Mouse (Mus musculus) gonadal fat pad, adult 2 months (tissue): ENCODE measurements around the gene Gdnf. TPM values are rescaled to one million over a fixed set of nuclear protein-coding genes. Genes with fewer than 3 reads are reported as not detected.

Source experiments
- DNase-seq: peaks from one replicate; pipeline ENCODE4 v3.0.0-alpha.2; 2012; ENCODE audit warnings: low read depth
- polyA plus RNA-seq: library from polyadenylated mRNA; depleted of rRNA; stranded (reverse); fragments of >200 nt; gene quantifications from 2 replicates; pipeline ENCODE4 v1.2.3, GENCODE M21; 2012; rRNA removed

Gene Gdnf
- 0.72 and 0.73 TPM in 2 replicates for polyA plus RNA-seq

GRCm38 (mm10) chr15:7810556-7811252 is at the start of gene Gdnf:
Gene Gdnf, plus strand, starts transcription at chr15:7810846.
- no peak for DNase-seq

DNA sequence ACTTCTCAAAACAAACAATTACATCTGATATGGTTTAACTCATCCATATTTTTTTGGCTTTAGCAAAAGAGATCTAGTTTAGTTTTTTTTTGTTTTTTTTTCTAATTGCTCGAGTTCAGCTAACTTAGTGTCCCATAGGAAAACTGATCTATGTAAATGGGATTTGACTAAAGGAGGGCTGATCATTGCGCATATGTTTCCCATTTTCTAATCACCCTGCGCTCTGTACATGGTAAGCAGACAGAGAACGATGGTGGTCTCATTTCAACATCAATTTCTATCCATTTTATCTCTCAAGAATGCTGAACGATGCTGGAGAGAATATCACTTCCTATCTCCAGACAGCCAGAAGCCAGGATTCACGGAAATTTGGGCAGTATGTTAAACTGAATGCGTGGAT is 43.5 kb upstream of the Gdnf start:
- no peak for DNase-seq

DNA sequence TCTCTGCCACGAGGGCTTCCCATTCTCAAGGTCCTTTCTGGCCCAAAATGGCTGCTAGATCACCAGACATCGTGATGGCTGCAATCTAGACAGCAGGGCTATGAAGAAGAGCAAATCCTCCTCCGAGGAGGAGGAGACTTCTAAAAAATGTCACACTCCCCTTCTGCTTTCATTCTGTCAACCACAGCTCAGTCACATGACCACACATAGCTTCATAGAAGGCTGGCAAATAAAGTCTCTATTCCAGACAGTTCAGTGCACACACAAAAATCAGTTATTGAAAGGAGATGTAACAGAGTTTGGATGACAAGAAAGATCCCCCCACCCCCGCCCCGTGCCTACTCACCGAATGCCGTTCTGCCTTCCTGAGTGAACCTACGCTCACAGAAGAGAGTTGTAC is 37.7 kb upstream of the Gdnf start:
- no peak for DNase-seq

DNA sequence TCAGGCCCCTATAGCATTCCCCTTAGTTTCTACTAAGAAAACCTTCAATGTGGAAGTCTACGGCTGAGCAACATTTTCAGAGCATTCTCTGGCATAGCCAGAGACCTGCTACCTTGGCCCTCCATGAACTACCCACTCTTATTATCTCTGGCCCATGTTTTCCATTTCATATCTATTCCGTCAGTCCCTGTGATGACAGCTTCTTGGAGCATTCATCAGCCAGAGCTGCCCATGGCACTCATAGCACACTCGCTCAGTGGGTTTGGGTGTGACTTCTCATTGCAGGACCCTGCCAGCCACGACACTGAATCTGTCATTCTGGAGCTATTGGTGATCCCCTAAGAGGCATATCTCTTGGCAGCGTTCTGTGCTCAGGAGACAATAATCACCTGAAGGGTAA is 29.1 kb upstream of the Gdnf start:
- DNase-seq = no peak

DNA sequence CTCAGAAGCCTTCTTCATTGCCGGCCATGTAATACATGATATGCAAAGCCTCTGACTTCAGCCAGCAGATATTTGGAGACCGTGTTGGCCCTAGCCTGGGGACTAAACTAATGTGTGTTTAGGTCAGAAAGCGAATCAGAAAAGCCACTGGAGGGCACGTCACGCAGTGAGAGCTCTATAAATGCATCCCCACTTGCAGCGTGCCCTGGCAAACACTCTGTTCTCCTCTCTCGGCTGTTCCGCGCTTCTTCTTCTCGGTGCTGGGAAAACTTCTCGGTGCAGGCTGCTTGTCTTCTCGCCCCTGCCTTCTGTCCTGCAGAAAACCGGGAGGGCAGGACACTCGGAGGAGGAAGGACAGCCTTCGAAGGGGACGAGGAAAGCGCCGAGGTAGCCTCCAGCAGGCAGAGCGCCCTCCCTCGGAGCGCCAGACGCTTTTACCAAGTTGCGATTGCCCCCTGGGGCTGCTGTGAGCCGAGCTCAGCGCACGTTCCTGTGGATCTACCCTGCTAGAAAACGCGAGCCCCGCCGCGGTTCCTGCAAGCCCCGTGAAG is 730 bp upstream of the Gdnf start:
- no peak for DNase-seq

DNA sequence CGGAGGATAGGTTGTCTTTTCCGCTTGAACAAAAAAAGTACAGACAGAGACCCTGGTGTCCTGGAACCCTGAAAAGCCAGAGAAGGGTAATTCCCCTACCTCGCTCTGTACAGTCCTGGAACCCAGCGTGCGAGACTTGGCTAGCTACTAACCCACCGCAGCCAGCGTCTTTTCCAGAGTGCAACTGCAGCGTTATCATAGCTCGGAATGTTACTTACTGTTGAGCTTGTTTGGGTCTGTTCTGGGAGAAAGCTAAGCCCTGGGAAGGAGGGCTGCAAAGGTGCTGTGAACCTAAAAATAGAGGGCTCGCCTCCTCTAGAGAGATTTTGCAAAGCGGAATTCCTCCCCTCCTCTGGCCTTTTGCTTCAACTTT is 593 bp downstream of the Gdnf start:
- DNase-seq = no peak

GRCm38 (mm10) chr15:7811856-7812733 is 1.4 kb downstream of the Gdnf start:
- no peak for DNase-seq

DNA sequence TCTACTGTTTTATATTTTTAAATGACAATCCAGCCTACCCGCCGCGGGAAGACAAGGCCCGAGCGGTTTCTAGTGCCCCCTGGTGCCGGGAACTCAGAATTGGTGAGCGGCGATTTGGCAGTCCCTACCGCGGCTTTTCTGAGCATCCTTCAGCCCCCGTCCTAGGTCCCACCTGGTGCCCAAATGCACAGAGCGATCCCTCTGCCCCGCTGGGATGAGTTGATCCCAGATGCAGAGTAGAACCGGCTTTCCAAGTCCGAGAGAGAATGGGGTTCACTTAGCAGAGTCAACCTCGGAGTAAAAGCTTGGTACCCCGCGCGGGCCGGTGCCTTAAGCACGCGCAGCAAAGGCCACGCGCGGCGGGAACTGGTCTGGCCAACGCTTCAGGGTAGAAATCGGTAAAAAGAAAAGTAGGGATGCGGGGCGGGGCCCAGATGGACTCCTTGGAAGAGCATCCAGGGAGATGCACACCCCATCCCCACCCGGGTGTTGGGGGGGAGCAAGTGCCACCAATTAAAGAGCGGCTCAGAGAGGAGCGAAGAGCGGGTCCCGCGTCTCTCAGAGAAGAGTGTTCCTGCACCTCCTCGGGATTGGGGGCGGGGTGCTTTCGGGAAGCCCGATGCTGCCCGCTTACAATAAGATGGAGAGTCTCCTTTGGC is 2.4 kb downstream of the Gdnf start:
- DNase-seq = no peak

DNA sequence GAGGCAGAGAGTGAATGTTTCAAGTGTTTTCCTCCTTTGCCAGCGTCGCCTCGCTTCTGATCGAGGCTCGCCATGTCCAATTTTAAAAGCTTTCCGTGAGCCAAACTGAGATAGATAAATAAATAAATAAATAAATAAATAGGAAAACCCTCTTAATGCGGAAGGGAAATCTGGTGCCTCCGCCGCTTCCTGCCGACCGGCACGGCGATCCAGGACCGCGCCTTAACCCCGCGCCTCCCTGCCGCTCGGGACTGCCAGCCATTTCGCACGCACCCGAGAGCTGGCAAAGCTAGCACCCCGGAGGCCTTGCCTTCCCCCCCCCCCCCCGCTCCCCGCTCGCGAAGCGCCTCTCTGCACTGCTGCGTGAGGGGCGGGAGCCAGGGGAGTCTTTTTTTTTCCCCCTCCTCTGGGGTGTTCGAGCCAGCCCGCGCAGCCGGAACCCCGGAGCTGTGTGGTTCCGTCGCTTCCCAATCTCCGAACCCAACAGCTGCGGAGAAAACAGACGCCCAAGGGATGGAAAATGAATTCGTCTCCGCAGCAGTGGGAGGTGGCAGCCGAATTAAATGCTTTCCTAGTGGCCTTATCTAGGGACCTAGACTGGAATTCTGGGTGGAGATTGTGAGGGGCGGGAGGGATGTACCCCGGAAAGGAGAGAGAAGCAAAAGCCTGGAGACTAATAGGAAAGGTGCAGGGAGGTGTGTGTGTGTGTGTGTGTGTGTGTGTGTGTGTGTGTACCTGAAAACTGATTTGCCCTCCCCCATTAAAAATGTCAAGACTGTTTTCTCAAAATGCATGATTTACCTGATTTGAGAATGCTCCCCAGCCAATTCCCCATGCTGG is 3.1 kb downstream of the Gdnf start:
- DNase-seq = no peak

DNA sequence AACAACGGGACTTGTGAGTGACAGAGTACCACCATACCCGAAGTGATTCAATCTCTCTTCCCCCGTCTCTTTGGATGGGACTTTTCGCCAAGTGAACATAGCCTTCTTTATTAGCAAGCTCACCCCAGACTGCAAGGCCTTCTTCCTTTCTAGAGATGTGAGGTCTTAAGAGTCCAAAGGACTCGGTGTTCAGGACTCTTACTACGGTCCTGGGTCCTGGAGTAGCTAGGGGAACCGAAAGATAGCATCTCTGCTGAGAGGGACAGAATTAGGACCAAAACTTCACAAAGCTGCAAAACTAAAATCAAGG is 3.7 kb downstream of the Gdnf start:
- no peak for DNase-seq

DNA sequence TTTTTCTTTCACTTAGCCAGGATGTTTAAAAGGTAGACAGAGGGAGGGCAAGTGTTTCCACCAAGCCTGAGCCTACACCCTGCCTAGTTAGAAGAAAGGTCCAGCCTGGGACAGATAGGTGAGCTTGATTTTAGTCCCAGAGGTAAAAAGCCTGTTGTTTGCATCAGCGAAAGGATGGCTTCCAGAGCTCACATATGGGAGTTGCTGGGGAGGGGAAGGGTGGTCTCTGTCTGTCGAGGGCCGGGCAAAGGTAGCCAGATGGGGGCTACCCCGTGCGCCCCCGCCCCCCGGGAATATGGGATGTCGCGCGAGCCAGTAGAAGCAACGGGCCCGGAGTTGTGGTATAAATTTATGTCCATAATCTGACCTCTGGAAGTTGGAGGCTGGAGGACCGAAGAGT is 4.3 kb downstream of the Gdnf start:
- DNase-seq = no peak

DNA sequence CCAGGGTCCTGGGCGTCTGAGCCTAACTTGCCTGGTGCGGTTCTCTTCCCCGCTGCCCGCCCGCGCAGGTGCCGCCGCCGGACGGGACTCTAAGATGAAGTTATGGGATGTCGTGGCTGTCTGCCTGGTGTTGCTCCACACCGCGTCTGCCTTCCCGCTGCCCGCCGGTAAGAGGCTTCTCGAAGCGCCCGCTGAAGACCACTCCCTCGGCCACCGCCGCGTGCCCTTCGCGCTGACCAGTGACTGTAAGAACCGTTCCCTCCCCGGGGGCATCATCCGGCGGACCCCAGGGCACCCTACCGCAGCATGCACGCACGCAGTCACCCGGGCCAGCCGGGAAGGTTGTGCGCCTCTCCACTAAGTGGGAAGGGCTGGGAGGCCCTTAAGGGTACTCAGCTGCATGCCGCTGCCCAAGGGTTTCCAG is 4.9 kb downstream of the Gdnf start:
- no peak for DNase-seq

GRCm38 (mm10) chr15:7823886-7824285 is 13.2 kb downstream of the Gdnf start:
- no peak for DNase-seq

GRCm38 (mm10) chr15:7825530-7825929 is 14.9 kb downstream of the Gdnf start:
- no peak for DNase-seq

GRCm38 (mm10) chr15:7835404-7835803 is 24.8 kb downstream of the Gdnf start:
- no peak for DNase-seq

GRCm38 (mm10) chr15:7838060-7838920 is 27.6 kb downstream of the Gdnf start:
- DNase-seq = no peak

DNA sequence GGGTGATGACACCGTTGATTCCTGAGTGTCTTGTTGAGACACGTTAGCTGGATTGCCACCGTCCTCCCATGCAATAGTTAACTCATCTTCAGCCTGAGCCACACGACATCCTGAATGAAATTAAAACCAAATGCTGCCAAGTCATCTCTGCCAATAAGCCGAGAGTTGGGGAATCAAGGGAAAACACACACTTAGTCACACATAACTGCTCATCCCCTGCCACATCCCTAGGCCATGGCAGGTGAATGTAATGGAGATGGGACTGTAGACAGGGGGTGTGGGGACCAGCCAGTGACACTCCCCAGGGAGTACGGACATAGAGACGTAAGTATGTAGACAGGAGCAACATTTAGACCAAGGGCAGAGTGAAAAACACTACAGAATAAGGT is 28.3 kb downstream of the Gdnf start:
- no peak for DNase-seq

DNA sequence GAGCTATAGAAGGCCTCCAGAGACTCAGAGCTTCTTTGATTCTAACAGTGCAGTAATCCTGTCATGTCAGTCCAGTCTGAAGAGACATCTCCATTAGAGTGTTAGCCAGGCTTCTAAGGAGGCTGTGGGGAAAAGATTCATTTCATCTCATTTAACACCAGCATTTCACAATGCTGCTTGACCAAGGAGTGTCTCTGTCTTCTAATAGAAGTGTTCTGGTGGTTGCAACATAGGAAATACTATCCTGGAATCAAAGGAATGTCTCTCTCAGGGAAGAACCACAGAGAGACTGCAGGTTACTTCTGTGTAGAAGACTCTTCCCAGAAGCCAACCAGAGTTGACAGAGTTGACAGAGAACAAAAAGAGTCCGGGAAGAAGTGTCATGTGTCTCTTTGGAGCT is 31.0 kb downstream of the Gdnf start:
- no peak for DNase-seq

DNA sequence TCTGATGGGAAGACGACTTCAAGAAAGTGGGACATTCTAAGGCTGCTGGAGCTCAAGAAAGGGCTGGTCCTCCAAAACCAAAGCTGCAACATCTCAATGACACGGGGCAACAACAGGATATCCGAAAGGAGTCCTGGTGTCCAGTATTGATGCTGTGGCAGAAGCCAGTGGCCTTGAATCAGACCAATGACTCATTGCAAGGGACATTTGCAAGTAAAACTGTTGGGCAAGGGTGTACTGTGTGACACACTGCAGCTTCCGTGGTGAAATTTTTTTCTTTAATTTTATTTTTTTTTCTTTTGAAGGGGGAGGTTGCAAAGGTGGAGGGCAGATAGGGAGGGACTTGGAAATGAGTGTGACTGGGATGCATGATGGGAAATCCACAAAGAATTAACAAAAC is 31.8 kb downstream of the Gdnf start:
- no peak for DNase-seq

DNA sequence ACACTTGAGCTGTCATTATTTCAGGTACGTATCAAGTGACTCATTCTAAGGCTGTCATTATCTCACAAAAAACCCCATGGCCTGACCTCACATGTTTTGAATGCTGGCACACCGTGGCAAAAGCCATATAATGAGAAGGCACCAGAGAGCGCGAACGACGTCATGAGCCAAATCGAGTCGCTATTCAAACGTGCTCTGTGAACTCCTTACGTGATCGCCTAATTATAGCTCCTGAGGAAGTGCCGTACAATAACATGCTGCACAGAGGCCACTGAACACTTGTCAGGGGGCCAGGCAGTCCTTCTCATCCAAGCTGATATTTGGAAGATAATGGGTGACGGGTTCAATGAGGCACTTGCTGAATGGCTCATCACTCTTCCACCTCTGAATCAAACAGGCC is 46.8 kb downstream of the Gdnf start:
- DNase-seq = no peak

GRCm38 (mm10) chr15:7858841-7859240 is 48.2 kb downstream of the Gdnf start:
- DNase-seq = no peak
